Mouse (Mus musculus): ENCODE measurements at regions not wholly inside any gene's neighbourhood (a gene's known extent, or its start where the extent isn't known, plus 50 kb on each side); places are given as distances from the start of the nearest gene placed in this dataset.

DNA sequence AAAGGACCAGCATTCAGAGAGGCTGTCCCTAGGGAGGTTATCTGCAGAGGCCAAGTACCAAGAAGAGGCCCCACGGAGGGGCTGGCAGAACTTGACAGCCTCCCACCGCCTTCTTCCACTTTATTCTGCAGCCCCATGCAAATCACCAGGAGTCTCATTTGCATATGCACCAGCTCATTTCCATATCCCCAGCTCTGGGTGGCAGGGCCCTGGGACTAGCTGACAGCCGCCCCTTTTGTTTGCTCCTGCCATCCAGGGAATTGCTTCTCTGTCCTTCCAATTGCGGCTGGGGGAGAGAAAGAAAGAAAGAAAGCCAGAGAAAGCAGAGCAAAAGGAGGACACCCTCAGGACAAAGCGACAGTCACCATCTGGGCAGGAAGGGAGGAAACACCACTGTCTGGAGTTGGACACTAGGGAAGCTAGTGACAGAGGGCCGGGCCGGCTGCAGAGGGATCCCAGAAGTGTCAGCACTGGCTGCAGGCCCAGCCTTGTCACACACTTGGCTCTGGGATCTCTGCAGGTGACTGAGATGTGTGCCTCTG, 102.4 kb downstream of the Mn1 start:
- ATAC-seq (ENCODE audit: low FRiP score, low TSS enrichment), result no peak
- peaks cover 4% of the 10 kb centered on the region; the same call in 1 of the 2 replicates for H3K4me1 ChIP-seq (ENCODE audit: insufficient read depth, low read length)
- H3K27me3 ChIP-seq (ENCODE audit: insufficient read depth, low read length), result peaks cover 7% of the 10 kb centered on the region; the same call in 1 of the 2 replicates
- H3K9me3 ChIP-seq (ENCODE audit: low read length), result no peaks in the 10 kb centered on the region
- no peak overlapping the region for H3K4me2 ChIP-seq (replicated peaks; ENCODE audit: low read depth, low read length)
- 28% methylated on average over 7 of the region's 7 CpGs for WGBS
- H3K4me3 ChIP-seq (ENCODE audit: low read length), result no peak overlapping the region
- no peak overlapping the region for H3K27ac ChIP-seq (ENCODE audit: low read length)
- no peak overlapping the region for H3K9ac ChIP-seq (replicated peaks; ENCODE audit: low read length)
- no peaks in the 10 kb centered on the region for H3K36me3 ChIP-seq (ENCODE audit: insufficient read depth, low read length)

- peaks cover 20% of the 10 kb centered on the region for H3K27me3 ChIP-seq (ENCODE audit: insufficient read depth, low read length)
- H3K36me3 ChIP-seq (ENCODE audit: insufficient read depth, low read length), result no peaks in the 10 kb centered on the region
- no peak overlapping the region for H3K27ac ChIP-seq (ENCODE audit: low read length)
- H3K9me3 ChIP-seq (ENCODE audit: low read length), result no peaks in the 10 kb centered on the region
- no peak overlapping the region for H3K4me3 ChIP-seq (ENCODE audit: low read length)
- no peak overlapping the region for H3K4me2 ChIP-seq (replicated peaks; ENCODE audit: low read depth, low read length)
- H3K4me1 ChIP-seq (ENCODE audit: insufficient read depth, low read length), result peaks cover 4% of the 10 kb centered on the region; the same call in 1 of the 2 replicates
- no peak for ATAC-seq (ENCODE audit: low FRiP score, low TSS enrichment)
- WGBS, result 64% methylated on average over 2 of the region's 2 CpGs
- H3K9ac ChIP-seq (replicated peaks; ENCODE audit: low read length), result no peak overlapping the region
These were observed 104.7 kb downstream of the Mn1 start for GRCm38 (mm10) chr5:111521866-111522265.

DNA sequence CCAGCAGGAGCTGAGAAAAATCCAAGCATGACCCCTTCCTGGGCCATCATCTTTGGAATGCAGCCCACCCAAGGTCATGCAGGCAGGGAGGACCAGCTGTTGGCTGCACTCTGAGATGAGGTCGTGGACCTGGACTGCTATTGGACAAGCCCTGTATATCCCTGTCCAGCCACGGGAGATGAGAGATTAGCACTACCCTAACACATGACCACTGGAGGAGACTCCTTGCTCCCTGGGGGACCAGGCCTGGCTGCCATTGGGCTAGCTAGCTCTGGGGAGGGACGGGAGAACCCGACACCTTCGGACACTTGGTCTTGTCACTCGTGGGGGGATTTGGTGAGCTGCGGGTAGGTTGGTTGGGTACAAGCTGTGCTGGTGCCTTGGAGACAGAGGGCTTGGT, 105.4 kb downstream of the Mn1 start:
- ATAC-seq (ENCODE audit: low FRiP score, low TSS enrichment), result peak; percentile 47; the same call in 1 of the 2 replicates
- WGBS, result 28% methylated on average over 7 of the region's 7 CpGs

GRCm38 (mm10) chr5:111527741-111528140, 110.6 kb downstream of the Mn1 start:
- H3K9me3 ChIP-seq (ENCODE audit: low read length), result no peaks in the 10 kb centered on the region
- H3K36me3 ChIP-seq (ENCODE audit: insufficient read depth, low read length), result no peaks in the 10 kb centered on the region
- ATAC-seq (ENCODE audit: low FRiP score, low TSS enrichment), result no peak
- WGBS, result 84% methylated on average over 10 of the region's 10 CpGs
- no peak overlapping the region for H3K4me2 ChIP-seq (replicated peaks; ENCODE audit: low read depth, low read length)
- H3K27ac ChIP-seq (ENCODE audit: low read length), result no peak overlapping the region
- H3K27me3 ChIP-seq (ENCODE audit: insufficient read depth, low read length), result peaks cover 53% of the 10 kb centered on the region
- no peak overlapping the region for H3K4me3 ChIP-seq (ENCODE audit: low read length)
- no peak overlapping the region for H3K9ac ChIP-seq (replicated peaks; ENCODE audit: low read length)
- peaks cover 26% of the 10 kb centered on the region for H3K4me1 ChIP-seq (ENCODE audit: insufficient read depth, low read length)

More for the DNA sequence above, 105.4 kb downstream of the Mn1 start:
- Histone ChIP-seq H3K4me2 (replicated peaks; ENCODE audit: low read depth, low read length) (no peak overlapping the region), H3K36me3 (ENCODE audit: insufficient read depth, low read length) (no peaks in the 10 kb centered on the region), H3K9me3 (ENCODE audit: low read length) (no peaks in the 10 kb centered on the region), H3K4me1 (ENCODE audit: insufficient read depth, low read length) (peaks cover 4% of the 10 kb centered on the region; the same call in 1 of the 2 replicates), H3K27me3 (ENCODE audit: insufficient read depth, low read length) (peaks cover 25% of the 10 kb centered on the region), H3K9ac (replicated peaks; ENCODE audit: low read length) (no peak overlapping the region), H3K27ac (ENCODE audit: low read length) (no peak overlapping the region), H3K4me3 (ENCODE audit: low read length) (no peak overlapping the region)

GRCm38 (mm10) chr5:111529096-111529495, 111.9 kb downstream of the Mn1 start:
- Histone ChIP-seq H3K27ac (ENCODE audit: low read length) (no peak overlapping the region), H3K4me2 (replicated peaks; ENCODE audit: low read depth, low read length) (no peak overlapping the region), H3K4me1 (ENCODE audit: insufficient read depth, low read length) (peaks cover 26% of the 10 kb centered on the region), H3K27me3 (ENCODE audit: insufficient read depth, low read length) (peaks cover 61% of the 10 kb centered on the region), H3K4me3 (ENCODE audit: low read length) (no peak overlapping the region), H3K36me3 (ENCODE audit: insufficient read depth, low read length) (no peaks in the 10 kb centered on the region), H3K9me3 (ENCODE audit: low read length) (no peaks in the 10 kb centered on the region), H3K9ac (replicated peaks; ENCODE audit: low read length) (0 out of 2 replicates have a peak overlapping the region, but pooled peaks have one; percentile 1)
- ATAC-seq (ENCODE audit: low FRiP score, low TSS enrichment), result no peak
- WGBS, result 20% methylated on average over 9 of the region's 9 CpGs

DNA sequence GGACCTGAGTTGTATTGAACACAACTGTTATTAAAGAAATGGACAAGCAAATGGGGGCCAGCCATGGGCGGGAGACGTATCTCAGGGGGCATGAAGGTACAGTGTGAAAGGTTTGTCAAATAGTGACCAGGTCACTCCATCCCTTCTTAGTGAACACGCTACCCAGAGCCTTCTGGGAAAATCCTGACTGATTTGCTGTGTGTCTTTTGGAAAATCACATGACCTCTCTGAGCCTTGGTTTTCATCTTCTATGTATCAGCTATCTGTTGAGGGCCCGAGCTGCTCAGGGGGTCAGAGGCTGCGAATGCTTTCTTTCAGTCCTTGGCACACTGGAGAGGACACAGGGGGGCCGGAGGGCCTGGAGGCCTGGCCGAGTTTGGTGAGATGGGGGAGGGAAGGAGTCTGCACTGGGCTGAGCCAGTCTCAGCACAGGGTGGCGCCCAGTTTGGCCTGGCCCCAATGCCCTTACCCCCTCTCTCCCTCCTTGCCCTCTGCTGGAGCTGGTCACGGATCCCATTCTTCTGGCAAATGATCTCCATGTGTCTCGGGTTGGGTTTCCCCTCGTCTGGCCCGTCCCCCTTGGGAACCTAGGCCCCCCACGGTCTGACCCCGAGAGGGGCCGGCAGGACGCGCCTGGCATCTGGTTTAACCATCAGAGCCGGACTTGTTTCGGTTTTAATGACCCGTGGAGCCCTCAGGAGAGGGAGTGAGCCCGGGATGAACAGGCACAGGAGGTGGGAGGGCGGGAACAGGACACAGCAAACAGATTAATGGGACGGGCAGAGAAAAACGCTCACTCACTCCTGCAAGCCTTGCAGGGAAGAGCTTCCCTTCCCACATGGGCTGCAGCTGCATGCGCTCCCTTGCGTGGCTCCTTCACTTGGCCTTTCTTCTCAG, 113.7 kb downstream of the Mn1 start:
- Histone ChIP-seq H3K27me3 (ENCODE audit: insufficient read depth, low read length) (peaks cover 60% of the 10 kb centered on the region), H3K9ac (replicated peaks; ENCODE audit: low read length) (no peak overlapping the region), H3K4me1 (ENCODE audit: insufficient read depth, low read length) (peaks cover 30% of the 10 kb centered on the region), H3K27ac (ENCODE audit: low read length) (no peak overlapping the region), H3K4me3 (ENCODE audit: low read length) (no peak overlapping the region), H3K4me2 (replicated peaks; ENCODE audit: low read depth, low read length) (peak overlapping the region; percentile 39), H3K36me3 (ENCODE audit: insufficient read depth, low read length) (no peaks in the 10 kb centered on the region), H3K9me3 (ENCODE audit: low read length) (no peaks in the 10 kb centered on the region)
- ATAC-seq (ENCODE audit: low FRiP score, low TSS enrichment), result peak; percentile 79
- 16% methylated on average over 26 of the region's 26 CpGs for WGBS

DNA sequence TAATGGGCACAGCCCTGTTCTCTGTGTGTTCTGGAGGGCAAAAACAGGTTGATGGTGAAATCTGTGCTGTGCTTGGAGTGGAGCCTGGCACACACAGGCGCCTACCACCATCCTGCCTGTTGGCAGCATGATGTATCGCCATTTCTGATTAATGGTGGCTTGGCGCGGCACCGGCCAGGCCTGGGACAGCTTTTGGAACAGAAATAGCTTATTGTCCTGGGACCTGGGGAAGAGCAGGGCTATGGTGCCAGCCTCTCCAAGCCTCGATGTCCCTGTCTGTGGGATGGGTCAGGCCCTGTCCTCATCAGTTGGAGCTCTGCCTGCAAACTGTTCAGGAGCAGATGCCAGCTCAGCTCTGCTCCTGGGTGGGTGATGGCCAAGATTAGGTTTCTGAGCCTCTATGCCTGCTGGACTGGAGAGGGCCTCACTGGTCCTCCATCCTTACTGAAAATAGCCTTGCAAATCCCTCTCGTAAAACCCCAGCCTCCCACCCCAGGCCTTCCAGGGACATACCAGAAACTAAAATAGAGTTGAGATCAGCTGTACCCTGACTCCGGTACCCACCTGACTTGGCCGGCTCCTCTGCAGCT, 115.4 kb downstream of the Mn1 start:
- 76% methylated on average over 9 of the region's 9 CpGs for WGBS
- Histone ChIP-seq H3K4me2 (replicated peaks; ENCODE audit: low read depth, low read length) (no peak overlapping the region), H3K4me3 (ENCODE audit: low read length) (no peak overlapping the region), H3K9me3 (ENCODE audit: low read length) (no peaks in the 10 kb centered on the region), H3K4me1 (ENCODE audit: insufficient read depth, low read length) (peaks cover 35% of the 10 kb centered on the region), H3K27me3 (ENCODE audit: insufficient read depth, low read length) (peaks cover 67% of the 10 kb centered on the region), H3K9ac (replicated peaks; ENCODE audit: low read length) (no peak overlapping the region), H3K36me3 (ENCODE audit: insufficient read depth, low read length) (no peaks in the 10 kb centered on the region), H3K27ac (ENCODE audit: low read length) (no peak overlapping the region)
- ATAC-seq (ENCODE audit: low FRiP score, low TSS enrichment), result no peak

DNA sequence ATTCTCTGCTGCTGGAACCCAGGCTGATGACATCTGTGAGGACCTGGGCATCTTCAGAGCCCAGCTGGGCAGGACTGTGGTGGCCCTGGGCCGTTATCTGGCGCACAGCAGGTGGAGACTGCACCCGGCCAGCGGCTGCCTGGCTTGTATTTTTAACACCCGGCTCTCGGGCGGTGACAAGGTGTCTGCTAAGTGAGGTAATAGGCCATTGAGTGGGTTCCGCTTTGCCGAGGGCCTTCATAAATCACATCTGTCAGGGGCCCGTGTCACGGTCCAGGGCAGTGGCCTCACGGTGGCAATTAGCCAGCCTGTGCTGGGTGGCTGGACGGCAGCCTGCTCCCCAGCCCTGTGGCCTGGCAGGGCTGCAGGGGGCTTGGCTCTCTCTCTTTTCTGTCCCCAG, 118.8 kb downstream of the Mn1 start:
- H3K4me2 ChIP-seq (replicated peaks; ENCODE audit: low read depth, low read length), result no peak overlapping the region
- WGBS, result 2% methylated on average over 13 of the region's 13 CpGs
- H3K36me3 ChIP-seq (ENCODE audit: insufficient read depth, low read length), result no peaks in the 10 kb centered on the region
- no peaks in the 10 kb centered on the region for H3K9me3 ChIP-seq (ENCODE audit: low read length)
- peak; percentile 42 for ATAC-seq (ENCODE audit: low FRiP score, low TSS enrichment)
- H3K4me3 ChIP-seq (ENCODE audit: low read length), result no peak overlapping the region
- H3K27me3 ChIP-seq (ENCODE audit: insufficient read depth, low read length), result peaks cover 71% of the 10 kb centered on the region
- no peak overlapping the region for H3K27ac ChIP-seq (ENCODE audit: low read length)
- peaks cover 18% of the 10 kb centered on the region for H3K4me1 ChIP-seq (ENCODE audit: insufficient read depth, low read length)
- H3K9ac ChIP-seq (replicated peaks; ENCODE audit: low read length), result no peak overlapping the region

GRCm38 (mm10) chr5:111538560-111539450, 121.6 kb downstream of the Mn1 start:
- Histone ChIP-seq H3K9ac (replicated peaks; ENCODE audit: low read length) (no peak overlapping the region), H3K27ac (ENCODE audit: low read length) (no peak overlapping the region), H3K27me3 (ENCODE audit: insufficient read depth, low read length) (peaks cover 68% of the 10 kb centered on the region), H3K4me2 (replicated peaks; ENCODE audit: low read depth, low read length) (no peak overlapping the region), H3K4me1 (ENCODE audit: insufficient read depth, low read length) (peaks cover 9% of the 10 kb centered on the region), H3K4me3 (ENCODE audit: low read length) (no peak overlapping the region), H3K9me3 (ENCODE audit: low read length) (no peaks in the 10 kb centered on the region), H3K36me3 (ENCODE audit: insufficient read depth, low read length) (no peaks in the 10 kb centered on the region)
- 64% methylated on average over 13 of the region's 13 CpGs for WGBS
- no peak for ATAC-seq (ENCODE audit: low FRiP score, low TSS enrichment)
